Mouse (Mus musculus): Measurements from ENCODE around the gene Slc38a6.

Slc38a6 gene

GRCm38 (mm10) chr12:73345157-73345556 is 58.6 kb downstream of the Slc38a6 start:
- CTCF ChIA-PET, result no interaction called here
- POLR2A ChIA-PET, result no interaction called here

GRCm38 (mm10) chr12:73347202-73347601 is 60.6 kb downstream of the Slc38a6 start:
- ChIA-PET POLR2A (interaction anchor here in 1 of 4 experiments (1.1 kb wide), 1 partner anchor 62 kb away, joined by 3 read pairs; no protein-coding TSS in a partner anchor), CTCF (interaction anchor here in 2 of 4 experiments (0.8 to 0.9 kb wide), 3 partner anchors 20 to 326 kb away, joined by 3 to 4 read pairs (median 3); no protein-coding TSS in a partner anchor)

GRCm38 (mm10) chr12:73350466-73350865 is 63.9 kb downstream of the Slc38a6 start:
- ChIA-PET POLR2A (interaction anchor here in 1 of 4 experiments (0.5 kb wide), 1 partner anchor 254 kb away, joined by 4 read pairs; no protein-coding TSS in a partner anchor), CTCF (no interaction called here)

- ChIA-PET POLR2A (interaction anchor here in 1 of 4 experiments (0.5 kb wide), 1 partner anchor 254 kb away, joined by 4 read pairs; no protein-coding TSS in a partner anchor), CTCF (no interaction called here)
These were observed 64.4 kb downstream of the Slc38a6 start for GRCm38 (mm10) chr12:73350982-73351381.

DNA sequence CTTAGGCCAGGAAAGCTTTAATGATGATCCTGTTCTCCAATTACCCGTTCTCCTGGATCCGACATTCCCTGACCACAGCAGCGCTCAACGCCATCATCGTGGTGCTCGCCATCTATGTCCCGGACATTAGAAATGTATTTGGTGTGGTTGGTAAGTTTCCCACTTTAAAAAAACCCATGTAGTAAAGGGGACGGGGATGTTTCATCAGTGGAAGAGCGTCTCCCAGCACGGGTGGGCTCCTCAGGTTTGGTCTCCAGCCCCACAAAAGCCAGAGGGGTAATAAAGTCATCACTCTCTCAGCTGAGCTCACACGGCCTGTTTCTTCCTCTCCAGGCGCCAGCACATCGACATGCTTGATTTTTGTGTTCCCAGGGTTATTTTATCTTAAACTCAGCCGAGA is 65.2 kb downstream of the Slc38a6 start:
- ChIA-PET POLR2A (no interaction called here), CTCF (no interaction called here)

DNA sequence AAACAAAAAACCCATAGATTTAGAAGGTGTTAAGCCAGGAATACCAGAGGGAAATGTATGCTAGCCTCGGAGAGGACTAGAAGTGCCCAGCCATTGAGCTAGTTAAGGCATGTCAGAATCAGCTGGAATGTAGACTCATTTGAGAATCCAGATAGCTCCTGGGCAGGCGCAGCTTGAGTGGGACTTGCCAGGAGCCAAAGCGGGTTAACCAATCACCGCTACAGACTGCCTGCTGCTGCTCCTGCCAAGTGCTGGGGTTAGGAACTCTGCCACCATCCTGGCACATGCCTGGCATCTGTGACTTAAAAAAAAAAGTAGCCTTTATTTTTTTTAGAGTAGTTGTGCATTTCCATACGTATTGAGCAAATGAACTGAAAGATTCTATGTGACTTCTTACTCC is 66.8 kb downstream of the Slc38a6 start:
- POLR2A ChIA-PET, result interaction anchor here in 1 of 4 experiments (0.5 to 0.9 kb wide), 2 partner anchors 12 to 207 kb away, joined by 4 to 5 read pairs; no protein-coding TSS in a partner anchor
- CTCF ChIA-PET, result interaction anchor here in 2 of 4 experiments (0.6 kb wide), 3 partner anchors 164 to 341 kb away, joined by 3 read pairs; no protein-coding TSS in a partner anchor

GRCm38 (mm10) chr12:73354521-73354920 is 67.9 kb downstream of the Slc38a6 start:
- CTCF ChIA-PET, result no interaction called here
- POLR2A ChIA-PET, result no interaction called here

GRCm38 (mm10) chr12:73355084-73355775 is 68.7 kb downstream of the Slc38a6 start:
- CTCF ChIA-PET, result interaction anchor here in 1 of 4 experiments (0.6 kb wide), 1 partner anchor 659 kb away, joined by 4 read pairs; no protein-coding TSS in a partner anchor

DNA sequence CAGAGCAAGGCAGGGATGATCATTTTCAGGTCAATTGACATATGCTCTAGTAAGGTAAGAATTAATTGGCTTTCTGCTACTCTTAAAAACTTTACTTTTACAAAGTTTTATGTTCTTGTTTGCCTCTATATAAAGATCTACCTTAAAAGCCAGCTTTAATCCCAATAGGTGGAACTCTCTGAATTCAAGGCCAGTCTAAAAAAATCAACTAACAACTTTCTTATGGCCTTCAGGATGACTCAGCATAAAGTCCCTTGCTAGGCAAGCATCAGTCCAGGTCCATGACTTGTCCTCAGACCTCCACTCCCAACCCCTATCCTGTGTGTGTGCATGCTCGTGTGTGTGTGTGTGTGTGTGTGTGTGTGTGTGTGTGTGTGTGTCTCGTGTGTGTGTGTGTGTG is 70.1 kb downstream of the Slc38a6 start:
- ChIA-PET POLR2A (interaction anchor here in 2 of 4 experiments (0.7 to 0.8 kb wide), 2 partner anchors 93 to 138 kb away, joined by 3 read pairs; no protein-coding TSS in a partner anchor), CTCF (interaction anchor here in 1 of 4 experiments (0.7 kb wide), 1 partner anchor 35 kb away, joined by 3 read pairs; no protein-coding TSS in a partner anchor)

More at GRCm38 (mm10) chr12:73355084-73355775, 68.7 kb downstream of the Slc38a6 start:
- POLR2A ChIA-PET, result no interaction called here

DNA sequence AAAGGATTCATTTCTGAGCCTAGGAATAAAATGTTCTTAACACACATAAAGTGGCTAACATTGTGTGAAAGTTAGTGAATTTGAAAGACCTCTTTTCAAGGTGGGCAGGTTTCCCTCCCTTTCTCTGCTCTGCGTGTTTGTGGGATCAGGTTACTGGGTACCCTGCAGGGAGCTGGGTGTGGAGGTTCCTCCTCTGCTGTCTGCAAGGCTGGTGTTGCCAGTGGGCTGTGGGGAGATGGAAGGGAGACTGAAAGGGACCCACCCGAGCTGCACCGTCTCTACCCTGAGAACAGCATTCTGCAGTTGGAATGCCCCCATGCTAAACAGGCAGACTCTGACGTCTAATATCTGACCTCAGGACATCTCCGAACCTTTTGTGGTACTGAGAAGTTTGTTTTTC is 70.7 kb downstream of the Slc38a6 start:
- POLR2A ChIA-PET, result interaction anchor here in 1 of 4 experiments (0.8 kb wide), 1 partner anchor 93 kb away, joined by 3 read pairs; no protein-coding TSS in a partner anchor
- CTCF ChIA-PET, result no interaction called here

GRCm38 (mm10) chr12:73357736-73358135 is 71.2 kb downstream of the Slc38a6 start:
- ChIA-PET CTCF (no interaction called here), POLR2A (interaction anchor here in 1 of 4 experiments (0.6 to 0.8 kb wide), 2 partner anchors 92 to 459 kb away, joined by 3 read pairs; no protein-coding TSS in a partner anchor)

- CTCF ChIA-PET, result no interaction called here
These were observed 72.1 kb downstream of the Slc38a6 start for GRCm38 (mm10) chr12:73358640-73359039.

GRCm38 (mm10) chr12:73359520-73359919 is 72.9 kb downstream of the Slc38a6 start:
- CTCF ChIA-PET, result no interaction called here
- POLR2A ChIA-PET, result interaction anchor here in 2 of 4 experiments (0.6 to 0.7 kb wide), 3 partner anchors 12 to 320 kb away, joined by 3 to 6 read pairs (median 3); no protein-coding TSS in a partner anchor

More at GRCm38 (mm10) chr12:73358640-73359039, 72.1 kb downstream of the Slc38a6 start:
- POLR2A ChIA-PET, result interaction anchor here in 1 of 4 experiments (0.5 to 0.7 kb wide), 2 partner anchors 17 to 36 kb away, joined by 3 read pairs; no protein-coding TSS in a partner anchor

DNA sequence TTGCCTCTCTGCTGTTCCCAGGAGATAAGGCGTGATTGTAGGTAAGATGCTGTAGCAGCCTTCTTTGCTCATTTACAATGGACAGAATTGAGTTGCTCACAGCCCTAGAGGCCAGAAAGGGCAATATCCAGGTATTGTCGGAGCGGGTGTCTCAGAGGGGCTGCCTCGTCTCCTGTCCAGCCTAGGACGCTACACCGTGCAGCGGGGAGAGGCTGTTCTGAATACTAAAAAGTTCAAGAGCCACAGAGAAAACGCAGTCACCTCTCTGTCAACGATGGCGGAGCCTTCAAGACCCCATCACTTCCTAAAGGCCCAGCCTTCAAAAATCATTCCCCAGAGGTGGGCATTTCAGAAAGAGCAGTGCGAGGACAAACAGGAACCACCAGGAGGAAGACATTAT is 74.6 kb downstream of the Slc38a6 start:
- ChIA-PET POLR2A (no interaction called here), CTCF (no interaction called here)

GRCm38 (mm10) chr12:73363401-73363800 is 76.8 kb downstream of the Slc38a6 start:
- CTCF ChIA-PET, result no interaction called here
- POLR2A ChIA-PET, result no interaction called here

- ChIA-PET POLR2A (no interaction called here), CTCF (no interaction called here)
These were observed 77.4 kb downstream of the Slc38a6 start for GRCm38 (mm10) chr12:73363956-73364355.

- CTCF ChIA-PET, result interaction anchor here in 2 of 4 experiments (0.7 to 0.8 kb wide), 2 partner anchors 14 to 151 kb away, joined by 3 read pairs; no protein-coding TSS in a partner anchor
- POLR2A ChIA-PET, result no interaction called here
These were observed 80.0 kb downstream of the Slc38a6 start for GRCm38 (mm10) chr12:73366581-73366980.

GRCm38 (mm10) chr12:73367460-73368079 is 81.0 kb downstream of the Slc38a6 start:
- ChIA-PET POLR2A (interaction anchor here in 1 of 4 experiments (0.7 kb wide), 1 partner anchor 255 kb away, joined by 3 read pairs; the partner anchor contains the start of gene Six4), CTCF (interaction anchor here in 3 of 4 experiments (0.7 to 0.8 kb wide), 3 partner anchors 13 to 187 kb away, joined by 3 to 6 read pairs (median 3); no protein-coding TSS in a partner anchor)

- ChIA-PET POLR2A (interaction anchor here in 1 of 4 experiments (0.7 kb wide), 1 partner anchor 184 kb away, joined by 3 read pairs; no protein-coding TSS in a partner anchor), CTCF (no interaction called here)
These were observed 82.5 kb downstream of the Slc38a6 start for GRCm38 (mm10) chr12:73368868-73369608.
